Comparison of ENCODE assay signal across 8 mouse cellular contexts in the genomic region with DNA sequence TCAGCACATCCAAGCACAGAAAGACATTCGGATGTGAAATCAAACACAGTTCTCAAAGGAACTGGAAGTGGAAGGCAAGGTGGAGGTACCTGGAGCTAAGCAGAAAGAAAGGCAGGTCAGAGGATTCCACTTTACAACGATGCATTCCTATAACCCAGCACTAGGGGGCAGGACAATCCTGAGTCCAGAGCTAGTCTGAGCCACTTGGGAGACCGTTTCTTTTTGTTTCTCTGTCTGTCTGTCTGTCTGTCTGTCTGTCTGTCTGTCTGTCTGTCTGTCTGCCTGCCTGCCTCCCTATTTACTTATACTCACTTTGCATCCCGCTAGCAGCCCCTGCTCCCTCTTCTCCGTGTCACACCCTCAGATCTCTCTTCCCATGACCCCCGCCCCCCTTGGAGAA. TPM values are rescaled to one million over a fixed set of nuclear protein-coding genes. Genes with fewer than 3 reads are reported as not detected.
DNase-seq lines count a peak whose midpoint lies in the region; ATAC-seq and TF ChIP-seq lines count a peak whose summit lies in the region.

No protein-coding gene starts in this region.

- no peak overlapping the region for H3K4me3 ChIP-seq in gastrocnemius, adult 2 months
- H3K4me3 ChIP-seq in ES-E14 (ENCODE audit: insufficient read depth in 1 of 2, low read depth in 1 of 2, low read length in 2 of 2, poor library complexity in 1 of 2, severe bottlenecking in 1 of 2) = peak overlapping the region in 1 of 2 experiments; percentile 30; a peak in 1 of 4 replicates
- 0 out of 2 replicates have a peak overlapping the region, but pooled peaks have one; percentile 13 for H3K4me3 ChIP-seq in limb, embryonic 12.5 days (replicated peaks)
- H3K4me3 ChIP-seq in midbrain, embryonic 12.5 days = peak overlapping the region; percentile 15; the same call in 1 of the 2 replicates

- in situ Hi-C loops in ES-E14 (cut with MboI; ENCODE audit: low sequenced_read_pairs in 2 of 2, unreplicated experiment in 2 of 2) = no loop called here

- WGBS in limb, embryonic 12.5 days = 27% methylated on average over 6 of the region's 6 CpGs
- 25% methylated on average over 6 of the region's 6 CpGs for WGBS in midbrain, embryonic 12.5 days

- H3K27ac ChIP-seq in gastrocnemius, adult 2 months = no peak overlapping the region
- no peak overlapping the region for H3K27ac ChIP-seq in ES-E14 (ENCODE audit: insufficient read depth, low read depth, low read length, poor library complexity, severe bottlenecking)
- no peak overlapping the region for H3K27ac ChIP-seq in limb, embryonic 12.5 days
- no peak overlapping the region for H3K27ac ChIP-seq in midbrain, embryonic 12.5 days (replicated peaks)

- no peaks in the 10 kb centered on the region for H3K27me3 ChIP-seq in limb, embryonic 12.5 days
- no peaks in the 10 kb centered on the region for H3K27me3 ChIP-seq in midbrain, embryonic 12.5 days

- no peak for DNase-seq in gastrocnemius, adult 2 months
- DNase-seq in gastrocnemius, postnatal 10 days = no peak
- DNase-seq in ES-E14 (ENCODE audit: low read depth, low spot score) = no peak
- peak; percentile 79 for DNase-seq in embryo, embryonic 10.5 days (ENCODE audit: low spot score)
- DNase-seq in thymus, postnatal 14 days = peak; percentile 70

- H3K9ac ChIP-seq in ES-E14 (ENCODE audit: insufficient read depth, low read depth, low read length, poor library complexity, severe bottlenecking) = no peak overlapping the region
- H3K9ac ChIP-seq in limb, embryonic 12.5 days (replicated peaks) = no peak overlapping the region
- no peak overlapping the region for H3K9ac ChIP-seq in midbrain, embryonic 12.5 days (replicated peaks)

- peak overlapping the region; percentile 37 for H3K4me2 ChIP-seq in limb, embryonic 12.5 days
- peak overlapping the region; percentile 40 for H3K4me2 ChIP-seq in midbrain, embryonic 12.5 days (replicated peaks)

- H3K4me1 ChIP-seq in ES-E14 (ENCODE audit: control insufficient read depth in 2 of 2, insufficient read depth in 2 of 2, low read length in 2 of 2, poor library complexity in 1 of 2) = peaks cover 2 to 6% of the 10 kb centered on the region in 2 experiments; a peak in 2 of 4 replicates
- peaks cover 6% of the 10 kb centered on the region for H3K4me1 ChIP-seq in limb, embryonic 12.5 days (replicated peaks)
- H3K4me1 ChIP-seq in midbrain, embryonic 12.5 days = peaks cover 3% of the 10 kb centered on the region; the same call in 1 of the 2 replicates

- peak; percentile 87 to 92 for ATAC-seq in hematopoietic stem cell, adult 5-6 weeks (replicated peaks in 1 of 2; ENCODE audit: insufficient read depth in 1 of 2, low FRiP score in 2 of 2, low TSS enrichment in 1 of 2, low read depth in 1 of 2, poor library complexity in 2 of 2, severe bottlenecking in 2 of 2)
- ATAC-seq in limb, embryonic 12.5 days (ENCODE audit: insufficient number of reproducible peaks, insufficient read depth, low FRiP score, low TSS enrichment, low read depth) = no peak
- no peak for ATAC-seq in midbrain, embryonic 12.5 days (ENCODE audit: low FRiP score, low read depth)

- TF ChIP-seq CTCF in gastrocnemius, adult 2 months (IDR thresholded peaks at IDR 0.05) = peak; percentile 68

- H3K9me3 ChIP-seq in ES-E14 (ENCODE audit: control insufficient read depth, insufficient read depth, low read depth, low read length) = no peaks in the 10 kb centered on the region
- no peaks in the 10 kb centered on the region for H3K9me3 ChIP-seq in limb, embryonic 12.5 days
- no peaks in the 10 kb centered on the region for H3K9me3 ChIP-seq in midbrain, embryonic 12.5 days

- intact Hi-C loops in gastrocnemius, adult 2 months (cut with DNase I) = no loop called here

- H3K36me3 ChIP-seq in ES-E14 (ENCODE audit: control insufficient read depth, insufficient read depth, low read length, poor library complexity, severe bottlenecking) = no peaks in the 10 kb centered on the region
- H3K36me3 ChIP-seq in limb, embryonic 12.5 days = no peaks in the 10 kb centered on the region
- H3K36me3 ChIP-seq in midbrain, embryonic 12.5 days = no peaks in the 10 kb centered on the region

TF ChIP-seq in ES-E14, 5 proteins besides CTCF, POLR2A, EP300 and RAD21:
- TF ChIP-seq ZC3H11A (IDR thresholded peaks at IDR 0.05; ENCODE audit: borderline replicate concordance, low read depth, low read length) = peak; percentile 24; the same call in 1 of the 2 replicates
- TF ChIP-seq HCFC1 (IDR thresholded peaks at IDR 0.05; ENCODE audit: borderline replicate concordance, insufficient read depth, low read length) = no peak
- TF ChIP-seq ZNF384 (IDR thresholded peaks at IDR 0.05; ENCODE audit: low read depth, low read length) = no peak
- no peak for TF ChIP-seq CHD2 (IDR thresholded peaks at IDR 0.05; ENCODE audit: low read depth, low read length)
- TF ChIP-seq MAFK (IDR thresholded peaks at IDR 0.05; ENCODE audit: insufficient read depth, low read depth, low read length) = no peak

RNA-seq across cellular contexts. Expression of a gene that starts 21.1 kb away (rescaled TPM):
- 100 to 1,000 TPM; 162 to 211 TPM for total RNA-seq in gastrocnemius, adult 2 months (2021)
- 100 to 1,000 TPM; 141 to 158 TPM for total RNA-seq in gastrocnemius, postnatal 10 days (2021)
- 5.7 and 8.3 TPM in 2 replicates for total RNA-seq in ES-E14 (2012; rRNA removed)
- total RNA-seq in hematopoietic stem cell, adult 5-6 weeks (2017) = 7.8 and 14.8 TPM in 2 replicates
- 68.9 and 82.0 TPM in 2 replicates for polyA plus RNA-seq in limb, embryonic 12.5 days (2016; fragmentation: Nextera tagmentation; extraction: Ambion mirVana)
- polyA plus RNA-seq in midbrain, embryonic 12.5 days (2016; fragmentation: Nextera tagmentation; extraction: Ambion mirVana) = 140 and 146 TPM in 2 replicates

RNA-seq across cellular contexts. Expression of a gene that starts 38.6 kb away (rescaled TPM):
- total RNA-seq in gastrocnemius, adult 2 months (2021) = 100 to 1,000 TPM; 226 to 261 TPM
- 10 to 100 TPM; 78.0 to 93.6 TPM for total RNA-seq in gastrocnemius, postnatal 10 days (2021)
- total RNA-seq in ES-E14 (2012; rRNA removed) = 158 and 281 TPM in 2 replicates
- 16.9 and 21.0 TPM in 2 replicates for total RNA-seq in hematopoietic stem cell, adult 5-6 weeks (2017)
- 96.2 and 98.8 TPM in 2 replicates for polyA plus RNA-seq in limb, embryonic 12.5 days (2016; fragmentation: Nextera tagmentation; extraction: Ambion mirVana)
- 159 and 163 TPM in 2 replicates for polyA plus RNA-seq in midbrain, embryonic 12.5 days (2016; fragmentation: Nextera tagmentation; extraction: Ambion mirVana)

RNA-seq across cellular contexts. Expression of a gene that starts 41.4 kb away (rescaled TPM):
- total RNA-seq in gastrocnemius, adult 2 months (2021) = 10 to 100 TPM; 18.1 to 20.6 TPM
- total RNA-seq in gastrocnemius, postnatal 10 days (2021) = 10 to 100 TPM; 10.3 to 12.2 TPM
- 41.9 and 44.8 TPM in 2 replicates for total RNA-seq in ES-E14 (2012; rRNA removed)
- 18.0 and 19.2 TPM in 2 replicates for total RNA-seq in hematopoietic stem cell, adult 5-6 weeks (2017)
- polyA plus RNA-seq in limb, embryonic 12.5 days (2016; fragmentation: Nextera tagmentation; extraction: Ambion mirVana) = 18.7 and 19.9 TPM in 2 replicates
- 24.4 and 25.4 TPM in 2 replicates for polyA plus RNA-seq in midbrain, embryonic 12.5 days (2016; fragmentation: Nextera tagmentation; extraction: Ambion mirVana)

Comparison
In these comparisons a context has a peak if more than half of its experiments do, and no peak if none do; other contexts are left out.
1. DNase-seq: peak in embryo, embryonic 10.5 days (single experiment) and thymus, postnatal 14 days (single experiment); none in gastrocnemius, adult 2 months (single experiment), gastrocnemius, postnatal 10 days (single experiment) and ES-E14 (single experiment).
2. ATAC-seq: peak in hematopoietic stem cell, adult 5-6 weeks (2 of 2); none in limb, embryonic 12.5 days (single experiment) and midbrain, embryonic 12.5 days (single experiment).